Mouse (Mus musculus): Measurements from ENCODE around the gene Herc2. TPM values are rescaled to one million over a fixed set of nuclear protein-coding genes. Genes with fewer than 3 reads are reported as not detected.

Gene Herc2
- polyA plus RNA-seq, 1 experiment = 41.1 TPM

- no peaks in the 10 kb centered on the region for H3K4me1 ChIP-seq (ENCODE audit: control insufficient read depth, insufficient read depth, low read length)
- H3K4me3 ChIP-seq (replicated peaks; ENCODE audit: control insufficient read depth, low read depth, low read length) = no peak overlapping the region
- H3K27ac ChIP-seq (ENCODE audit: control insufficient read depth, insufficient read depth, low read depth, low read length, poor library complexity) = no peak overlapping the region
- TF ChIP-seq POLR2A (IDR thresholded peaks at IDR 0.05; ENCODE audit: borderline replicate concordance, control insufficient read depth, low read depth, low read length) (no peak), CTCF (IDR thresholded peaks at IDR 0.05; ENCODE audit: control insufficient read depth, insufficient read depth, low read length) (no peak)
- WGBS = 83% methylated on average over 3 of the region's 3 CpGs
Measured at GRCm38 (mm10) chr7:56236617-56237016, 186.6 kb downstream of the Herc2 start.

DNA sequence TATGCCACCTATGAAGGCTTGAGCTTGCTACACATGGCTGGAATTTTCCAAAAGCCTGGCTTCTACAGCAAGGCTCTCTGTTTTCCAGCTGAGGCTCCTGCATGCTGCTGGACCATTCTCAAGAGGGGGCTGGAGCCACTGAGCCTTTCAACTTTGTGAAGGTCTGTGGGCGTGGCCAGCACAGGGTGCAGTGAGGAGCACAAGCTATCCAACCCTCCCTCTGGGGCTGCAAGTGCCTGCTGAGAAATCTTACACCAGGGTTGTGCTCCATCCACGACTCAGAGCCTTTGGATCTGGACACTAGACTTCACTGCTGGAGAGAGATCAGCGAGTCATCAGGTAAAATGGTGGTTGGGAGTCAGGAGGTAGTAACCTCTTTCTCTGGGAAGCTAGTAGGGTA is 189.5 kb downstream of the Herc2 start, which contains the start of gene Oca2:
Oca2 (plus strand) TSS at position 218 of the 400 bp plus-strand sequence.
- TF ChIP-seq POLR2A (IDR thresholded peaks at IDR 0.05; ENCODE audit: borderline replicate concordance, control insufficient read depth, low read depth, low read length) (no peak), CTCF (IDR thresholded peaks at IDR 0.05; ENCODE audit: control insufficient read depth, insufficient read depth, low read length) (no peak)
- WGBS = 50% methylated on average over 3 of the region's 3 CpGs
- Histone ChIP-seq H3K4me1 (ENCODE audit: control insufficient read depth, insufficient read depth, low read length) (no peaks in the 10 kb centered on the region), H3K27ac (ENCODE audit: control insufficient read depth, insufficient read depth, low read depth, low read length, poor library complexity) (no peak within 1 kb of the TSS), H3K4me3 (replicated peaks; ENCODE audit: control insufficient read depth, low read depth, low read length) (no peak within 1 kb of the TSS)

GRCm38 (mm10) chr7:56254568-56254967 is 204.6 kb downstream of the Herc2 start:
- Histone ChIP-seq H3K4me1 (ENCODE audit: control insufficient read depth, insufficient read depth, low read length) (no peaks in the 10 kb centered on the region), H3K27ac (ENCODE audit: control insufficient read depth, insufficient read depth, low read depth, low read length, poor library complexity) (no peak overlapping the region), H3K4me3 (replicated peaks; ENCODE audit: control insufficient read depth, low read depth, low read length) (no peak overlapping the region)
- TF ChIP-seq POLR2A (IDR thresholded peaks at IDR 0.05; ENCODE audit: borderline replicate concordance, control insufficient read depth, low read depth, low read length) = no peak
- TF ChIP-seq CTCF (IDR thresholded peaks at IDR 0.05; ENCODE audit: control insufficient read depth, insufficient read depth, low read length) = no peak
- 83% methylated on average over 10 of the region's 10 CpGs for WGBS

DNA sequence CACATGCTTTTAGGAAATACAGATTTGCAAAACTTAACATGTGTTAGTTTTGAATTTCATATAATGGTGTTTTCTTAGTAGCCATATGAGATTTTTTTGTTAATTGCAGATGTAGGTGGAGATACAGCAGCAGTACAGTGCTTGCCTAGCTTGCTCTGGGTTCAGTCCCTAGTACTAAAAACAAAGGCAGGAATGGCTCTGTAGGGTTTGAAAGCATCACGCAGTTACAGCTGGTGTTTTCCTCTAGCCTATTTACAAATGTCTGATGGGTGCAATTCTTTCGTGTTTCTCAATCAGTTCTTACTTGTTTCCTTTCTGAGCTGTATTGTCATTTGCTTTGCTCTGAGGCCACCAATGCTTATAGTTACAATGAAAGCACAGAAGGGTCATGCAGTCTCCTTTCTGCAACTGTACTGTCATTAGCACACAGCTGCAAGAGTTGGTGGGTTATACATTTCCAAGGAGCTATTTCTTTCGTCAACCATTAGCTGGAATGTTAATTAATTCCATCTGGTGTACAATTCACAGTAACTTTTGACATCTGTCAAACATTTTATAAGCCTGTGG is 208.0 kb downstream of the Herc2 start:
- no peak overlapping the region for H3K4me3 ChIP-seq (replicated peaks; ENCODE audit: control insufficient read depth, low read depth, low read length)
- no peaks in the 10 kb centered on the region for H3K4me1 ChIP-seq (ENCODE audit: control insufficient read depth, insufficient read depth, low read length)
- WGBS = 72% methylated on average over 3 of the region's 3 CpGs
- no peak overlapping the region for H3K27ac ChIP-seq (ENCODE audit: control insufficient read depth, insufficient read depth, low read depth, low read length, poor library complexity)
- TF ChIP-seq POLR2A (IDR thresholded peaks at IDR 0.05; ENCODE audit: borderline replicate concordance, control insufficient read depth, low read depth, low read length) (no peak), CTCF (IDR thresholded peaks at IDR 0.05; ENCODE audit: control insufficient read depth, insufficient read depth, low read length) (no peak)

DNA sequence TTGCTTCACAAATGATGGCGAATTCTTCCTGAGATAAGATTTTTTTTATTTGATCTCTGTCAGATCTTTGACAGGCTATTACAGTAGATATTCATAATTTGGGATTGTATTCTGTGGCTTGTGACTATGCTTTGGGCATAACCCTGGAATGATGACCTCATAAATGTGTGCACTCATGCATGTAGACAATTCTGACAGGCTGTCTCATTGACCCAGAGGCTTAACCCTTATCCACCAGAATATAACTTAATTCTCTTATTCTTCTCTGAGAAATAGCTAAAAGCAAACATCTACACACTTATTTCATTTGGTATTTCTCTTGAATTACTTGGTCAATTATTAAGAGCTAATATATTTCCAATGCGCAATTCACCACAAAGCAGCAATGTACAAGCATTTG is 227.5 kb downstream of the Herc2 start:
- no peak for TF ChIP-seq POLR2A (IDR thresholded peaks at IDR 0.05; ENCODE audit: borderline replicate concordance, control insufficient read depth, low read depth, low read length)
- no peak for TF ChIP-seq CTCF (IDR thresholded peaks at IDR 0.05; ENCODE audit: control insufficient read depth, insufficient read depth, low read length)
- Histone ChIP-seq H3K27ac (ENCODE audit: control insufficient read depth, insufficient read depth, low read depth, low read length, poor library complexity) (no peak overlapping the region), H3K4me1 (ENCODE audit: control insufficient read depth, insufficient read depth, low read length) (no peaks in the 10 kb centered on the region), H3K4me3 (replicated peaks; ENCODE audit: control insufficient read depth, low read depth, low read length) (no peak overlapping the region)
- WGBS = 77% methylated on average over 2 of the region's 2 CpGs

Other genes starting within 250 kb of the Herc2 start
- gene Cyfip1, start 208.5 kb upstream of the Herc2 start, polyA plus RNA-seq (2011; ENCODE audit: insufficient read depth, insufficient read length, low replicate concordance, missing spikeins) = 3.9 and 14.1 TPM in 2 replicates
- gene Nipa2, start 87.7 kb upstream of the Herc2 start, polyA plus RNA-seq (2011; ENCODE audit: insufficient read depth, insufficient read length, low replicate concordance, missing spikeins) = 8.9 and 23.8 TPM in 2 replicates
- gene Nipa1, start 30.2 kb upstream of the Herc2 start, polyA plus RNA-seq (2011; ENCODE audit: insufficient read depth, insufficient read length, low replicate concordance, missing spikeins) = 6.1 and 9.6 TPM in 2 replicates
- gene Oca2, start 189.6 kb downstream of the Herc2 start, polyA plus RNA-seq (2011; ENCODE audit: insufficient read depth, insufficient read length, low replicate concordance, missing spikeins) = not detected in 2 replicates

Data from bone marrow, adult 2 months (tissue).